Mouse (Mus musculus) C2C12 (cell line): ENCODE measurements around the gene Kat5.

Experiments
- CEBPB ChIP-seq: IDR thresholded peaks from one replicate; pipeline ENCODE4 v1.6.1; 2011; ENCODE audit warnings: low read depth, mild to moderate bottlenecking, control low read depth, moderate library complexity
- CTCF ChIP-seq: IDR thresholded peaks from one replicate; pipeline ENCODE4 v1.5.1; 2011; ENCODE audit not compliant: control insufficient read depth, insufficient read depth, insufficient read length
- USF1 ChIP-seq: IDR thresholded peaks from one replicate; pipeline ENCODE4 v1.6.1; 2011; ENCODE audit warnings: low read depth, mild to moderate bottlenecking, control low read depth, moderate library complexity

GRCm38 (mm10) chr19:5567180-5567533 is 42.9 kb downstream of the Kat5 start:
- TF ChIP-seq CEBPB (no peak), CTCF (no peak), USF1 (no peak)
